Mouse (Mus musculus): ENCODE results near the gene Atp5e. TPM values are rescaled to one million over a fixed set of nuclear protein-coding genes. Genes with fewer than 3 reads are reported as not detected.

The Atp5e gene
- total and polyA plus RNA-seq, 2 experiments from 2014 or later: 553 to 832 TPM

- Histone ChIP-seq H3K4me1 (ENCODE audit: insufficient read depth, low read length) (no peaks in the 10 kb centered on the region), H3K9me3 (ENCODE audit: low read length) (no peaks in the 10 kb centered on the region), H3K27ac (ENCODE audit: low read depth, low read length) (no peak overlapping the region), H3K27me3 (ENCODE audit: insufficient read depth, low read length) (no peaks in the 10 kb centered on the region), H3K9ac (replicated peaks; ENCODE audit: low read length, poor library complexity, severe bottlenecking) (no peak overlapping the region), H3K4me3 (ENCODE audit: low read depth, low read length) (no peak overlapping the region), H3K36me3 (ENCODE audit: insufficient read depth, low read length) (no peaks in the 10 kb centered on the region), H3K4me2 (ENCODE audit: low read depth, low read length, poor library complexity, severe bottlenecking) (no peak overlapping the region)
- 71% methylated on average over 7 of the region's 7 CpGs for WGBS
- ATAC-seq (ENCODE audit: low FRiP score) (no peak), DNase-seq (ENCODE audit: low spot score) (no peak)
- TF ChIP-seq CTCF (IDR thresholded peaks at IDR 0.05): peak; percentile 45; the same call in 1 of the 2 replicates
Observed at GRCm38 (mm10) chr2:174453681-174454080, 10.2 kb downstream of the Atp5e start.

- Histone ChIP-seq H3K9ac (replicated peaks; ENCODE audit: low read length, poor library complexity, severe bottlenecking) (no peak within 1 kb of the TSS), H3K36me3 (ENCODE audit: insufficient read depth, low read length) (no peaks in the 10 kb centered on the region), H3K4me1 (ENCODE audit: insufficient read depth, low read length) (no peaks in the 10 kb centered on the region), H3K27ac (ENCODE audit: low read depth, low read length) (no peak within 1 kb of the TSS), H3K4me3 (ENCODE audit: low read depth, low read length) (no peak within 1 kb of the TSS), H3K9me3 (ENCODE audit: low read length) (no peaks in the 10 kb centered on the region), H3K27me3 (ENCODE audit: insufficient read depth, low read length) (no peaks in the 10 kb centered on the region), H3K4me2 (ENCODE audit: low read depth, low read length, poor library complexity, severe bottlenecking) (no peak within 1 kb of the TSS)
- DNase-seq (ENCODE audit: low spot score) (no peak), ATAC-seq (ENCODE audit: low FRiP score) (no peak)
- TF ChIP-seq CTCF (IDR thresholded peaks at IDR 0.05): no peak
- 78% methylated on average over 4 of the region's 4 CpGs for WGBS
Observed at GRCm38 (mm10) chr2:174450353-174450752, 13.6 kb downstream of the Atp5e start, which contains the start of gene Tubb1. Gene Tubb1, plus strand, starts transcription at chr2:174450695.

GRCm38 (mm10) chr2:174448405-174448804 is 15.5 kb downstream of the Atp5e start:
- no peak overlapping the region for H3K4me2 ChIP-seq (ENCODE audit: low read depth, low read length, poor library complexity, severe bottlenecking)
- H3K9me3 ChIP-seq (ENCODE audit: low read length): no peaks in the 10 kb centered on the region
- H3K9ac ChIP-seq (replicated peaks; ENCODE audit: low read length, poor library complexity, severe bottlenecking): no peak overlapping the region
- H3K4me1 ChIP-seq (ENCODE audit: insufficient read depth, low read length): no peaks in the 10 kb centered on the region
- no peaks in the 10 kb centered on the region for H3K36me3 ChIP-seq (ENCODE audit: insufficient read depth, low read length)
- TF ChIP-seq CTCF (IDR thresholded peaks at IDR 0.05): no peak
- ATAC-seq (ENCODE audit: low FRiP score) (no peak), DNase-seq (ENCODE audit: low spot score) (no peak)
- H3K27me3 ChIP-seq (ENCODE audit: insufficient read depth, low read length): no peaks in the 10 kb centered on the region
- no peak overlapping the region for H3K4me3 ChIP-seq (ENCODE audit: low read depth, low read length)
- no peak overlapping the region for H3K27ac ChIP-seq (ENCODE audit: low read depth, low read length)
- WGBS: 83% methylated on average over 4 of the region's 4 CpGs

GRCm38 (mm10) chr2:174446905-174447304 is 17.0 kb downstream of the Atp5e start:
- no peak overlapping the region for H3K4me2 ChIP-seq (ENCODE audit: low read depth, low read length, poor library complexity, severe bottlenecking)
- H3K9me3 ChIP-seq (ENCODE audit: low read length): no peaks in the 10 kb centered on the region
- no peak overlapping the region for H3K9ac ChIP-seq (replicated peaks; ENCODE audit: low read length, poor library complexity, severe bottlenecking)
- H3K27me3 ChIP-seq (ENCODE audit: insufficient read depth, low read length): no peaks in the 10 kb centered on the region
- DNase-seq (ENCODE audit: low spot score) (no peak), ATAC-seq (ENCODE audit: low FRiP score) (no peak)
- no peak overlapping the region for H3K27ac ChIP-seq (ENCODE audit: low read depth, low read length)
- H3K36me3 ChIP-seq (ENCODE audit: insufficient read depth, low read length): no peaks in the 10 kb centered on the region
- no peak overlapping the region for H3K4me3 ChIP-seq (ENCODE audit: low read depth, low read length)
- TF ChIP-seq CTCF (IDR thresholded peaks at IDR 0.05): no peak
- 54% methylated on average over 8 of the region's 8 CpGs for WGBS
- H3K4me1 ChIP-seq (ENCODE audit: insufficient read depth, low read length): no peaks in the 10 kb centered on the region

- Histone ChIP-seq H3K9me3 (ENCODE audit: low read length) (no peaks in the 10 kb centered on the region), H3K27me3 (ENCODE audit: insufficient read depth, low read length) (no peaks in the 10 kb centered on the region), H3K27ac (ENCODE audit: low read depth, low read length) (no peak overlapping the region), H3K4me1 (ENCODE audit: insufficient read depth, low read length) (no peaks in the 10 kb centered on the region), H3K4me3 (ENCODE audit: low read depth, low read length) (no peak overlapping the region), H3K9ac (replicated peaks; ENCODE audit: low read length, poor library complexity, severe bottlenecking) (no peak overlapping the region), H3K36me3 (ENCODE audit: insufficient read depth, low read length) (no peaks in the 10 kb centered on the region), H3K4me2 (ENCODE audit: low read depth, low read length, poor library complexity, severe bottlenecking) (no peak overlapping the region)
- 52% methylated on average over 7 of the region's 7 CpGs for WGBS
- DNase-seq (ENCODE audit: low spot score): no peak
- TF ChIP-seq CTCF (IDR thresholded peaks at IDR 0.05): no peak
- ATAC-seq (ENCODE audit: low FRiP score): no peak
Observed at GRCm38 (mm10) chr2:174446492-174446891, 17.4 kb downstream of the Atp5e start.

- DNase-seq (ENCODE audit: low spot score) (no peak), ATAC-seq (ENCODE audit: low FRiP score) (no peak)
- H3K4me3 ChIP-seq (ENCODE audit: low read depth, low read length): no peak overlapping the region
- no peaks in the 10 kb centered on the region for H3K36me3 ChIP-seq (ENCODE audit: insufficient read depth, low read length)
- H3K27ac ChIP-seq (ENCODE audit: low read depth, low read length): no peak overlapping the region
- no peak overlapping the region for H3K9ac ChIP-seq (replicated peaks; ENCODE audit: low read length, poor library complexity, severe bottlenecking)
- H3K4me2 ChIP-seq (ENCODE audit: low read depth, low read length, poor library complexity, severe bottlenecking): no peak overlapping the region
- no peak for TF ChIP-seq CTCF (IDR thresholded peaks at IDR 0.05)
- H3K9me3 ChIP-seq (ENCODE audit: low read length): no peaks in the 10 kb centered on the region
- no peaks in the 10 kb centered on the region for H3K4me1 ChIP-seq (ENCODE audit: insufficient read depth, low read length)
- WGBS: 81% methylated on average over 6 of the region's 6 CpGs
- no peaks in the 10 kb centered on the region for H3K27me3 ChIP-seq (ENCODE audit: insufficient read depth, low read length)
Observed at GRCm38 (mm10) chr2:174445018-174445417, 18.9 kb downstream of the Atp5e start.

Data from midbrain, postnatal 0 days (tissue).